Mouse (Mus musculus): ENCODE results near the gene Tprn.

Gene Tprn

GRCm38 (mm10) chr2:25265897-25266656 is 3.7 kb downstream of the Tprn start:
- DNase-seq (ENCODE audit: low spot score): no peak

GRCm38 (mm10) chr2:25266720-25267119 is 4.3 kb downstream of the Tprn start:
- DNase-seq (ENCODE audit: low spot score): no peak

- DNase-seq (ENCODE audit: low spot score): no peak
These were observed 4.8 kb downstream of the Tprn start for GRCm38 (mm10) chr2:25267241-25267640.

GRCm38 (mm10) chr2:25267746-25268309 is 5.4 kb downstream of the Tprn start:
- no peak for DNase-seq (ENCODE audit: low spot score)

GRCm38 (mm10) chr2:25271827-25272511 is 9.6 kb downstream of the Tprn start, which contains the start of the genes Ssna1 and Anapc2:
Gene Ssna1, minus strand, starts transcription at chr2:25272438.
Gene Anapc2, plus strand, starts transcription at chr2:25272478.
- peak; percentile 99 for DNase-seq (ENCODE audit: low spot score)

- no peak for DNase-seq (ENCODE audit: low spot score)
These were observed 10.1 kb downstream of the Tprn start for GRCm38 (mm10) chr2:25272515-25272914.

GRCm38 (mm10) chr2:25273010-25273409 is 10.6 kb downstream of the Tprn start:
- DNase-seq (ENCODE audit: low spot score): no peak

GRCm38 (mm10) chr2:25278928-25279882 is 16.8 kb downstream of the Tprn start:
- peak; percentile 71 for DNase-seq (ENCODE audit: low spot score)

- no peak for DNase-seq (ENCODE audit: low spot score)
These were observed 23.1 kb downstream of the Tprn start for GRCm38 (mm10) chr2:25285551-25285950.

- no peak for DNase-seq (ENCODE audit: low spot score)
These were observed 23.9 kb downstream of the Tprn start for GRCm38 (mm10) chr2:25286314-25286713.

- DNase-seq (ENCODE audit: low spot score): no peak
These were observed 24.6 kb downstream of the Tprn start for GRCm38 (mm10) chr2:25286837-25287636.

GRCm38 (mm10) chr2:25287927-25288649 is 25.7 kb downstream of the Tprn start, which contains the start of gene Tmem210:
Gene Tmem210, plus strand, starts transcription at chr2:25288145.
- DNase-seq (ENCODE audit: low spot score): no peak

- DNase-seq (ENCODE audit: low spot score): no peak
These were observed 26.4 kb downstream of the Tprn start for GRCm38 (mm10) chr2:25288734-25289345.

- DNase-seq (ENCODE audit: low spot score): no peak
These were observed 27.2 kb downstream of the Tprn start, which contains the start of gene Lrrc26 for GRCm38 (mm10) chr2:25289651-25290050. Gene Lrrc26, plus strand, starts transcription at chr2:25289915.

GRCm38 (mm10) chr2:25290101-25290815 is 27.8 kb downstream of the Tprn start:
- no peak for DNase-seq (ENCODE audit: low spot score)

GRCm38 (mm10) chr2:25290816-25291130 is 28.4 kb downstream of the Tprn start:
- DNase-seq (ENCODE audit: low spot score): no peak

GRCm38 (mm10) chr2:25291184-25292053 is 29.0 kb downstream of the Tprn start:
- no peak for DNase-seq (ENCODE audit: low spot score)

- no peak for DNase-seq (ENCODE audit: low spot score)
These were observed 29.7 kb downstream of the Tprn start for GRCm38 (mm10) chr2:25292054-25292544.
